Mouse (Mus musculus) C2C12 (cell line): ENCODE measurements around the gene Abcc6. TPM values are rescaled to one million over a fixed set of nuclear protein-coding genes. Genes with fewer than 3 reads are reported as not detected.

Source experiments
- H3K27me3 ChIP-seq: one replicate; pipeline ENCODE4 v1.6.1; 2011; ENCODE audit not compliant: control insufficient read depth, insufficient read depth, insufficient read length
- H3K36me3 ChIP-seq: one replicate; pipeline ENCODE4 v1.6.1; 2011; ENCODE audit not compliant: control insufficient read depth, insufficient read depth
- H3K4me3 ChIP-seq: one replicate; pipeline ENCODE4 v1.5.1; 2011; ENCODE audit warnings: mild to moderate bottlenecking, control low read depth; ENCODE audit not compliant: poor library complexity, insufficient read depth, severe bottlenecking
- H3K79me2 ChIP-seq: one replicate; pipeline ENCODE4 v1.6.1; 2011; ENCODE audit not compliant: control insufficient read depth, insufficient read depth
- H3K79me3 ChIP-seq: one replicate; pipeline ENCODE4 v1.6.1; 2011; ENCODE audit warnings: low read depth, control low read depth
- H3ac ChIP-seq: one replicate; pipeline ENCODE3; 2011; ENCODE audit warnings: low read depth; ENCODE audit not compliant: control insufficient read depth, insufficient read length
- CEBPB ChIP-seq: IDR thresholded peaks from one replicate; pipeline ENCODE4 v1.6.1; 2011; ENCODE audit warnings: low read depth, mild to moderate bottlenecking, control low read depth, moderate library complexity
- CTCF ChIP-seq: IDR thresholded peaks from one replicate; pipeline ENCODE4 v1.5.1; 2011; ENCODE audit not compliant: control insufficient read depth, insufficient read depth, insufficient read length
- FOSL1 ChIP-seq: IDR thresholded peaks from one replicate; pipeline ENCODE4 v1.8.0; 2011; ENCODE audit warnings: mild to moderate bottlenecking, low read length; ENCODE audit not compliant: poor library complexity, insufficient read depth, severe bottlenecking
- MAX ChIP-seq: IDR thresholded peaks from one replicate; pipeline ENCODE4 v1.6.1; 2011; ENCODE audit warnings: mild to moderate bottlenecking, control low read depth
- MYOD1 ChIP-seq: IDR thresholded peaks from one replicate; pipeline ENCODE4 v1.6.1; 2011; ENCODE audit warnings: low read depth; ENCODE audit not compliant: control insufficient read depth, insufficient read length
- MYOG ChIP-seq: IDR thresholded peaks from one replicate; pipeline ENCODE4 v1.6.1; 2011; ENCODE audit not compliant: control insufficient read depth, insufficient read length; ENCODE audit errors: extremely low read depth
- USF1 ChIP-seq: IDR thresholded peaks from one replicate; pipeline ENCODE4 v1.6.1; 2011; ENCODE audit warnings: low read depth, mild to moderate bottlenecking, control low read depth, moderate library complexity
- long read RNA-seq, 2 experiments: library from polyadenylated mRNA; unstranded; transcript quantifications; one replicate each; pipeline ENCODE4 v2.0.0; 2019 to 2020
- polyA plus RNA-seq: library from polyadenylated mRNA; unstranded; fragments of >200 nt; fragmentation: generic; extraction: Trizol; gene quantifications from one replicate; pipeline ENCODE4 v1.2.1, GENCODE M21; 2012; ENCODE audit warnings: missing spikeins

The Abcc6 gene
- polyA plus RNA-seq: not detected
- long read RNA-seq, experiment 1: 0 reads
- long read RNA-seq, experiment 2: 0 reads

DNA sequence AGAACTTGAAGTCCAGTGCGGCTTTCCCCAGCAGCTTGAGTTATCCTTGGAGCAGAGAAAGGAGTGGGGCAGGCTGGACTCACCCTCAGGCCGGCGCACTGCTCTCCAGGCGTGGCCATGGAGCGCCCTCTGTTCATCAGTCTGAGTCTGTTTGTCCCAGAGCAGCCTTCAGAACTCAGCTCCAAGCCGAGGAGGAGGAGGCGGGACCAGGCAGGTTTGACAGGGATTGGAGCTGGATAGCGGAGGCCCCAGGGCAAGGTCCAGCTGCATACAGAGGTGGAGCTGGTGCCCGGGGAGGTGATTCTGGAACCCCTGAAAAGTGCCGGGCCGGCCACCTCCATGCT is at the start of gene Abcc6:
Gene Abcc6, minus strand, starts transcription at position 158 of the 344 bp plus-strand sequence.
- Histone ChIP-seq H3K4me3 (no peak within 1 kb of the TSS), H3K79me2 (peaks cover 11% of the 10 kb centered on the region), H3K27me3 (no peaks in the 10 kb centered on the region), H3ac (no peak within 1 kb of the TSS), H3K79me3 (peaks cover 8% of the 10 kb centered on the region), H3K36me3 (no peaks in the 10 kb centered on the region)
- TF ChIP-seq MAX (no peak), CEBPB (no peak), MYOG (no peak), FOSL1 (no peak), MYOD1 (no peak), CTCF (no peak), USF1 (no peak)

DNA sequence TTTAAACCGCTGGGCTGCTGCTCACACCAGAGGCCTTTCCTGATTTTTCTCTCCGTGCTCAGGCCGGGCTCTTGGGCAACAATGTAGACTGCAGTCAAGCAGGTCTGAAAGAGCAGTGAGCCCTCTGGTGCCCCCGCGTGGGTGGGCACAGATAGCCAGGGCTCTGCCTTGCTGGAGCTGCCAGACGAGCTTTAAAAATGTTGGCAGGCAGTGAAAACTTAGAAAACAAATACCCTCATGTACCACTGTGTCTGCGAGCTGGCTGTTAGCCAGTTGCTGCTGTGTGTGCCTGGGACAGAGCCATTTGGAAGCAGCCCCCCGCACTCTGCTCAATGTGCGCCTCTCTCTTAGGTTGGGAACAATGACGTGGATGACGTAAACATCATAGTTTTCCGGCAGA is 47.6 kb upstream of the Abcc6 start:
- H3K36me3 ChIP-seq: peaks cover 3% of the 10 kb centered on the region
- H3ac ChIP-seq: no peak overlapping the region
- no peaks in the 10 kb centered on the region for H3K79me2 ChIP-seq
- no peak overlapping the region for H3K4me3 ChIP-seq
- no peaks in the 10 kb centered on the region for H3K79me3 ChIP-seq
- no peaks in the 10 kb centered on the region for H3K27me3 ChIP-seq
- TF ChIP-seq FOSL1: no peak
- no peak for TF ChIP-seq USF1
- TF ChIP-seq MAX: no peak
- no peak for TF ChIP-seq CEBPB
- TF ChIP-seq MYOG: no peak
- TF ChIP-seq CTCF: no peak
- TF ChIP-seq MYOD1: no peak

DNA sequence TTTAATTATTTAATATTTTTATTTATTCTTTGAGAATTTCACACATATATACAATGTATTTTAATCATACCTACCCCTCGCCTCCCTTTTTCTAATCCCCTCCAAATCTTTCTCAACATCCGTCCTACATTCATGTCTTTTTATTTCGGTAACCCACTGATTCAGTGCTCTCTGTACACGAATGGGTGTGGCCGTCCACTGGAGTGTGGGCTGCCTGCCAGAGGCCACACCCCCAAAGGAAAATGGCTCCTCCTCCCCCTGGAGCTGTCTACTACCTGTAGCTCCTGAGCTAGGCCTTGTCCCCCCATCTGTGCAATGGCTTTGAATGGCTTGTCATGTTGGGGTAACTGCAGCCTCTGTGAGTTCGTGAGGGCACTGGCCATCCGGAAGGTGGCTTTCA is 46.7 kb upstream of the Abcc6 start:
- Histone ChIP-seq H3ac (no peak overlapping the region), H3K79me3 (no peaks in the 10 kb centered on the region), H3K79me2 (no peaks in the 10 kb centered on the region), H3K27me3 (no peaks in the 10 kb centered on the region), H3K36me3 (peaks cover 3% of the 10 kb centered on the region), H3K4me3 (no peak overlapping the region)
- TF ChIP-seq MAX (no peak), CTCF (no peak), USF1 (no peak), FOSL1 (no peak), CEBPB (no peak), MYOG (no peak), MYOD1 (no peak)

DNA sequence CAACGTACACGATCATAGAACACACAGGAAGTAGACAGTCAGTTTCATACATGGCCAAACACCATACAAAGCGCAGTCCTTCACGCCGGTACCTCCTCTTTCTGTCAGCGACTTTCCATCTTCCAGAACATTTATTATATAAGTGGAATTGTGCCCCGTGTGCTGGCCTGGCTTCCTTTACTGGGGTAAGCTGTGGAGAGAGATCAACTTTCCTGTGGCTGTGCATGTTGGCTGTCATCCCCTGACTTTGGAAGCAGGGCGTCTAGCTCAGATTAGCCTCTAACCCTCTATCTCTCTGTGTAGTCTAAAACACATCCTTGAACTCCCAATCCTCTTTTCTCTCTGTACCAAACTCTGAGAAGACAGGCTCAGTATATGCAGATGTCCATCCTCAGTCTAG is 38.7 kb upstream of the Abcc6 start:
- Histone ChIP-seq H3ac (no peak overlapping the region), H3K79me3 (no peaks in the 10 kb centered on the region), H3K79me2 (no peaks in the 10 kb centered on the region), H3K4me3 (no peak overlapping the region), H3K36me3 (peaks cover 15% of the 10 kb centered on the region), H3K27me3 (no peaks in the 10 kb centered on the region)
- TF ChIP-seq CEBPB (no peak), USF1 (no peak), FOSL1 (no peak), MYOD1 (no peak), MAX (no peak), MYOG (no peak), CTCF (no peak)

DNA sequence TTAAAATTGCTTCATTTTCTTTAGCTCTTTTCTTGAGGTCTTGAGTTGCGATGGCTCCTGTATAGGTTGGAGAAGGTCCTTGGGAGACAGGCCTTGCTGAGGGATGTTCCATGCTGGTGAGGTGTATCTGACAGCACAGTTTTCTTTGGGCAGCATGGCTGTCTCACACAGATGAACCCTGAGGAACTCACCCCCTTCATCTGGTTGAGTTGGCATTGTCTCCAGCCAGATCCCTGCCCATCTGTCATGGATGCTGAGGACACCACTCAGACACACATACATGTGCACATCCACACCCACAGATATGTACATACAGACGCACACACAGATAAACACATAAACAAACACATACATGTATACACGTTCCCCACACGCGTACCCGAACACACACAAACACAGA is 33.2 kb upstream of the Abcc6 start:
- Histone ChIP-seq H3K79me3 (no peaks in the 10 kb centered on the region), H3K4me3 (no peak overlapping the region), H3K79me2 (no peaks in the 10 kb centered on the region), H3K36me3 (peaks cover 8% of the 10 kb centered on the region), H3K27me3 (no peaks in the 10 kb centered on the region), H3ac (no peak overlapping the region)
- no peak for TF ChIP-seq CTCF
- TF ChIP-seq FOSL1: no peak
- TF ChIP-seq MYOG: no peak
- TF ChIP-seq MAX: no peak
- TF ChIP-seq MYOD1: no peak
- TF ChIP-seq USF1: no peak
- no peak for TF ChIP-seq CEBPB

DNA sequence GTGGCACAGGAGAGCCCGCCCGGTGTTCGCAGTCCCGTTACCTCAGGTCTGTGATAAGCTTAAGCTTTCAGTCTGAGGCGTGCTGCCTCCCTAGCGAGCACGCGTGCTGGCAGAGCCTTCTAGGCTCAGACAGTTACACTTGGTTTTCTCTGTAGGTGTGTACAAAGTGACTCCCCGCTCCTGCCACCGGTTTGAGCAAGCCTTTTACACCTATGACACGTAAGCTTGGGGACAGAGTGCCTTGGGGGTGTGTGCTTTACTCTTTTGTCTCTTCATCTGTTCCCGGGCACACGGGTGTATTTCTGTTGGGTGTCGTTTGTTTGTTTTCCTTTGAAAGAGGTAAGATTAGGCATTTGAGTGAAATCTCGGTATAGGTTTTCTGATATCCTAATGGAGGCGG is 31.5 kb upstream of the Abcc6 start:
- peaks cover 6% of the 10 kb centered on the region for H3K36me3 ChIP-seq
- H3K27me3 ChIP-seq: no peaks in the 10 kb centered on the region
- H3K4me3 ChIP-seq: no peak overlapping the region

More for the DNA sequence above, 31.5 kb upstream of the Abcc6 start:
- H3K79me3 ChIP-seq: no peaks in the 10 kb centered on the region
- H3K79me2 ChIP-seq: no peaks in the 10 kb centered on the region
- TF ChIP-seq CTCF: no peak
- TF ChIP-seq FOSL1: no peak
- no peak for TF ChIP-seq CEBPB
- no peak for TF ChIP-seq MYOG
- TF ChIP-seq MYOD1: no peak
- no peak overlapping the region for H3ac ChIP-seq
